Mouse (Mus musculus) forebrain, postnatal 0 days (tissue): ENCODE measurements at regions not wholly inside any gene's neighbourhood (a gene's known extent, or its start where the extent isn't known, plus 50 kb on each side); places are given as distances from the start of the nearest gene placed in this dataset.

Experiments used
- ATAC-seq: fragments of 200-750 bp; cut with Nextera tagmentation; 2 replicates; pipeline ENCODE4 v1.8.0; 2017; ENCODE audit warnings: mild to moderate bottlenecking, moderate library complexity
- DNase-seq: peaks from one replicate; pipeline ENCODE4 v3.0.0-alpha.2; 2015
- H3K27ac ChIP-seq: fragments of 300-500 bp; sonication (generic); 2 replicates; pipeline ENCODE4 v1.5.1; 2014; ENCODE audit warnings: low read depth, mild to moderate bottlenecking, antibody characterized with exemption, low read length, moderate library complexity, mixed read lengths
- H3K27me3 ChIP-seq: fragments of 300-500 bp; sonication (generic); 2 replicates; pipeline ENCODE4 v1.6.1; 2014; ENCODE audit warnings: mild to moderate bottlenecking, low read length, mixed read lengths; ENCODE audit not compliant: insufficient read depth
- H3K36me3 ChIP-seq: fragments of 300-500 bp; sonication (generic); 2 replicates; pipeline ENCODE4 v1.6.1; 2014; ENCODE audit warnings: mild to moderate bottlenecking, moderate library complexity; ENCODE audit not compliant: insufficient read depth
- H3K4me1 ChIP-seq: fragments of 300-500 bp; sonication (generic); 2 replicates; pipeline ENCODE4 v1.6.1; 2014; ENCODE audit warnings: antibody characterized with exemption; ENCODE audit not compliant: insufficient read depth
- H3K4me2 ChIP-seq: fragments of 300-500 bp; sonication (generic); 2 replicates; pipeline ENCODE4 v1.6.1; 2014; ENCODE audit warnings: low read depth, mild to moderate bottlenecking, moderate library complexity
- H3K4me3 ChIP-seq: fragments of 300-500 bp; sonication (generic); 2 replicates; pipeline ENCODE4 v1.5.1; 2014; ENCODE audit warnings: low read depth, low read length, mixed read lengths
- H3K9ac ChIP-seq: fragments of 300-500 bp; sonication (generic); 2 replicates; pipeline ENCODE4 v1.6.1; 2014; ENCODE audit warnings: mild to moderate bottlenecking
- H3K9me3 ChIP-seq: fragments of 300-500 bp; sonication (generic); 2 replicates; pipeline ENCODE4 v1.6.1; 2016; ENCODE audit warnings: low read length
- CTCF ChIP-seq: sonication (generic); IDR thresholded peaks from 2 replicates; pipeline ENCODE4 v1.5.1; 2016; ENCODE audit warnings: antibody characterized with exemption, control low read depth, low read depth
- WGBS: fragments of 180-500 bp; shearing (Covaris S2); extraction: QIAGEN DNeasy Blood & Tissue Kit; methylation state at CpG from one replicate; pipeline ENCODE4 v1.1.7; 2014; 5-methylcytosine and 5-hydroxymethylcytosine counted together

DNA sequence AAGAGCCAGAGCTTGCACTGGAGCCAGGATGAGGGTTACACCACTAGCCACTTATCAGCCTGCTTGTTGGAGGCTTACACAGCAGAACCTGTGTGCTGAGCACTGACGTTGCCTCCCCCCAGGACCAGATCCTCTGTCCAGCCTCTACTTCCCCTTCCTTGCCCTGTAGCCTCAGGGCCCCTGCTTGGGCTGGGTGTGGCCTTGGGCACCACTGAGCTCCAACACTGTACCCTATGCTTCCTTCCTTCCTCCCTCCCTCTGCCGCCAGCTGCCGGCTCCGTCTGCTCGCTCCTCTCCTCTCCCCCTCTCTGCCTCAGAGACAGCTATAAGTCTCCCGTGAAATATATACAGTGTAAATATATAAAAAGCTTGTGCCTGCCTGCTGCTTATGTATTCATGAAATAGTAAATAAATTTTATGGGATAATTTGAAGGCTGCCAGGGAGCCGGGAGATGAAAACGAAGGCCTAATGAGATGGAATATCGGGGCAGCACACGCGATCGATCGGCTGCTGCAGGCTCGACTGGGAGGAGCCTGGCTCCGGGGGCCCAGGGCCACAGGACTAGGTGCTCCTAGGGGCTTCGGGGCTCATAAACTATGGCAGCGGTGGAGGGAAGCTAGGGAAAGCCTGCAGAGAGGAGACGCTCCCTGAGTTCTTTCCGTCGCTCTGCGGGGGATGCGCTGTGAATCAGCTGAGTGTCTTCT, 135.6 kb downstream of the Rbm19 start:
- H3K9ac ChIP-seq, result no peak overlapping the region; the same call in 1 of the 2 replicates
- no peaks in the 10 kb centered on the region for H3K27me3 ChIP-seq
- ATAC-seq (peak; percentile 90), DNase-seq (peak; percentile 74)
- WGBS, result 18% methylated on average over 22 of the region's 22 CpGs
- H3K4me1 ChIP-seq, result peaks cover 8% of the 10 kb centered on the region; the same call in 1 of the 2 replicates
- peak overlapping the region; percentile 39 for H3K4me2 ChIP-seq
- no peak for TF ChIP-seq CTCF
- no peaks in the 10 kb centered on the region for H3K9me3 ChIP-seq
- no peak overlapping the region for H3K4me3 ChIP-seq
- H3K36me3 ChIP-seq, result no peaks in the 10 kb centered on the region
- H3K27ac ChIP-seq, result no peak overlapping the region

DNA sequence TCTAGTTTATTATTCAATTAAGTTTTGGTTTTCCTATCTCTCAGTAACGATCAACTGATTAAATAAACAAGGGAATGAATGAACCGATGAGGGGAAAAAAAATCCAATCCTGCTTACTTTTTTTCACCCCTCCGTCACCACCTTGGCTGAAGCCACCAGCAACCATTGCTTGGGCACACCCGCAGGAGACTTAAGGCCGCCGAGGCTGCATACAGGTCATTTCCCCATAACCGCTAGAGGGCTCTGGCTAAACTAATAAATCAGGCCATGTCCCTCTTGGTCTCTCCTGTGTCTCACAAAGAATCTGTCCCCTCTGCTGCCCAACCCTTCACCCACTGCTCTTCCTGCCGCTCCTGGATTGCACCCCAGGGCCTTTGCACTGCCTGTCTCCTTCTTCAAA, 136.3 kb downstream of the Rbm19 start:
- no peak overlapping the region for H3K27ac ChIP-seq
- WGBS, result 12% methylated on average over 8 of the region's 8 CpGs
- peak; percentile 51 for TF ChIP-seq CTCF
- DNase-seq (no peak), ATAC-seq (no peak)
- no peaks in the 10 kb centered on the region for H3K36me3 ChIP-seq
- H3K9me3 ChIP-seq, result no peaks in the 10 kb centered on the region
- no peak overlapping the region for H3K4me3 ChIP-seq
- H3K9ac ChIP-seq, result no peak overlapping the region
- H3K4me2 ChIP-seq, result no peak overlapping the region
- no peaks in the 10 kb centered on the region for H3K27me3 ChIP-seq
- H3K4me1 ChIP-seq, result peaks cover 8% of the 10 kb centered on the region; the same call in 1 of the 2 replicates

DNA sequence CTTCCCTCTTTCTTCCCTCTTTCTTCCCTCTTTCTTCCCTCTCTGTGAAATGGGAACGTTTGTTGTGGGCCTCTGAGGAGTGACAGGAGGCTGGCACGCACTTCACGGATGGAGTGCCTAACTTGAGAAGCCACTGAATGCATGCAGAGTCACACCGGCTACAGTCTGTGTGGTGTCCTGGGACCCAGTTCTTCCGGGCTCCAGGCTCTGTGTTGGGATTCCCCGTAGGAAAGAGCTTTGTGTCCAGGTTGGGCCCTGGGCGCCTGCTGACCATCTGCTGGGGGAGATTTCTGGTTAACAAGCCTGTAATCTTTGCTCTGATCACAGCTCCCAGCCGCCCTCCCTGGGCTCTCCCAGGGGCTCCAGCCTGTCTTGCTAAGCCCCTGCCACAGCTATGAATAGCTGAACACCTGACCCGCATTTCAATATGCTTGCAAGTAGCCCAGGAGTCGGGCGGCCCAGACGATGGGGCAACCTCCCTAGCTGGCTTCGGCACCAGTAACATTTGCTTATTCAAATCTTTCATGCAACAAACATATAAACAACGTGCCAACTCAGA, 146.5 kb downstream of the Rbm19 start:
- WGBS, result 23% methylated on average over 14 of the region's 14 CpGs
- Histone ChIP-seq H3K4me1 (no peaks in the 10 kb centered on the region), H3K27ac (no peak overlapping the region), H3K9me3 (no peaks in the 10 kb centered on the region), H3K4me2 (no peak overlapping the region), H3K4me3 (no peak overlapping the region), H3K9ac (no peak overlapping the region), H3K27me3 (no peaks in the 10 kb centered on the region), H3K36me3 (no peaks in the 10 kb centered on the region)
- ATAC-seq (0 out of 2 replicates have a peak, but pooled peaks have one; percentile 25), DNase-seq (no peak)
- TF ChIP-seq CTCF, result no peak

DNA sequence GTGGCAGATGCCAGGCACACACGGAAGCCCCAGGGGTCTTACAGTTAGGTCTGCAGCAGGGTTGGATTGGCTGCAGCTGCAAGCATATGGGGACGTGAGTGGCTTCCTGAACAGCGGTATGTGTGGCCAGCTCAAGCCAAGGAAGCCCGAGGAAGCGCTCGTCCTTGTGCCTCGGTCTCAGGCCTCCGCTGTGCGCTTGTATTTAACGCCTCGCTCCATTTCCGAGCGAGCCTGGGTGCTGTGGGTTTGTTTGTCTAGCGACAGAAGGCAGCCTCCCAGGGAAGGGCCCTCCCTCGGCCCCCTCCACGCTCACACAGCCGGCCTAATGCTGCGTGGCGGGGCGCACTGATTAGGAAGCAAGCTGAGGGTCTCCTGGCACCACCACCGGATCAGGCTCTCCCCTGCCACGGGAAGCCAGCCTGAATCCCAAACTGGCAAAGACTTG, 153.2 kb downstream of the Rbm19 start:
- H3K4me3 ChIP-seq, result no peak overlapping the region
- 10% methylated on average over 22 of the region's 22 CpGs for WGBS

DNA sequence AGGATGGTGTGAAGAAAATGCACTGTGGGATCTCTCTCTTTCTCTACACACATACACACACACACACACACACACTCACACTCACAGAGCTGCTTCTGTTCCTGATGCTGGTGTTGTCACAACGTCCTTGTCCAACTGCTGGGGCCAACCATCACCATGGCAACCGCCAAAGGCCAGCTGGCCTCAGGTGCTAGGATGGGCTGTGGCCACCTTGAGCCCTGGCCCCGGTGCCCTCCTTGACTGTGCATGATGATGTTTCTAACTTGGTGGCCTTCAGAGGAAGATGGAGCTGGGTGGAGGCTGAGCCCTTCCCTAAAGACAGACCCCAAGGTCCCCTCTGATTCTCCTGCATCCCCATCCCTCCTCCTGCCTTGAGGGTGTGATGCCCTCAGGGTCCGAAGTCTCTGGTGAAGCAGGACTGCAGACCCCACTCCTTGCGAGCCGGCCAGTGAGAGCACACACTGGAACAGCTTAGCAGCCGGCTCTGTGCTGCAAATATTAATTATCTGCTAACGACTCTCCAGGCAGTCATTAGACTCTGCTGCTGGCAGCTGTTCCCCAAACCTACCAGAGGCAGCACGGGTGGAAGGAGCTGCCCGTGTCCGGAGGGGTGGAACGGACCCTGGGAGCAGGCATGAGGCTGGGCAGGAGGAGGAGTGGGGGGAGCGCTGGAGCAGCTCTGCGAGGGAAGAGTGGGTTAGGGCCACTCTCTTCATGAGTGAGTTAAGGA, 154.8 kb downstream of the Rbm19 start:
- ATAC-seq, result no peak
- H3K27ac ChIP-seq, result no peak overlapping the region
- no peak overlapping the region for H3K4me2 ChIP-seq
- no peak for DNase-seq
- no peak for TF ChIP-seq CTCF
- 27% methylated on average over 14 of the region's 14 CpGs for WGBS
- no peaks in the 10 kb centered on the region for H3K9me3 ChIP-seq
- no peaks in the 10 kb centered on the region for H3K4me1 ChIP-seq
- H3K4me3 ChIP-seq, result no peak overlapping the region
- H3K36me3 ChIP-seq, result no peaks in the 10 kb centered on the region
- no peak overlapping the region for H3K9ac ChIP-seq
- no peaks in the 10 kb centered on the region for H3K27me3 ChIP-seq

More for the DNA sequence above, 153.2 kb downstream of the Rbm19 start:
- ATAC-seq (peak; percentile 73), DNase-seq (peak; percentile 52)
- peak overlapping the region; percentile 19 for H3K4me2 ChIP-seq
- H3K36me3 ChIP-seq, result no peaks in the 10 kb centered on the region
- no peaks in the 10 kb centered on the region for H3K27me3 ChIP-seq
- no peaks in the 10 kb centered on the region for H3K4me1 ChIP-seq
- no peak overlapping the region for H3K9ac ChIP-seq
- H3K27ac ChIP-seq, result peak overlapping the region; percentile 68
- no peak for TF ChIP-seq CTCF
- no peaks in the 10 kb centered on the region for H3K9me3 ChIP-seq

DNA sequence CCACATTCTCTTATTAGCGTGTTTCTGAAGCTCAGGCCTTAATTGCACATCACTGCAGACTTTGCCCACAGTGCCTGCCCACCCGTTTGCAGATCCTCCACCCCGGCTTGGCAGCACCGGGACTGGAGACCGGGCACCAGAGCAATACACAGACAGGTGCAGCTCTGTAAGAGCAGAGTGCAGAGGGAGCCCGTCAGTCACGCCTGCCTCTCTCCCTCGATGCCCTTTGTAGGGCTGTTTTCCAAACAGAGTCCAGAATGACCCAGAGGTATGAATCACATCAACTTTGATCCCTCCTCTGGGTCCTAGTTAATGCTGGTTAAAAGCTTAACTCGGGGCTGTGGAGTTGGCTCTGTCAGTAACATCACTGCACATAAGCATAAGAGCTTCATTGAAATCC, 155.3 kb upstream of the Lhx5 start:
- H3K27me3 ChIP-seq, result no peaks in the 10 kb centered on the region; the same call in 1 of the 2 replicates
- H3K36me3 ChIP-seq, result no peaks in the 10 kb centered on the region
- no peak overlapping the region for H3K27ac ChIP-seq
- ATAC-seq (no peak), DNase-seq (no peak)
- H3K4me2 ChIP-seq, result no peak overlapping the region
- H3K9ac ChIP-seq, result no peak overlapping the region
- H3K4me1 ChIP-seq, result peaks cover 4% of the 10 kb centered on the region; the same call in 1 of the 2 replicates
- no peaks in the 10 kb centered on the region for H3K9me3 ChIP-seq
- WGBS, result 58% methylated on average over 9 of the region's 9 CpGs
- no peak overlapping the region for H3K4me3 ChIP-seq
- no peak for TF ChIP-seq CTCF

DNA sequence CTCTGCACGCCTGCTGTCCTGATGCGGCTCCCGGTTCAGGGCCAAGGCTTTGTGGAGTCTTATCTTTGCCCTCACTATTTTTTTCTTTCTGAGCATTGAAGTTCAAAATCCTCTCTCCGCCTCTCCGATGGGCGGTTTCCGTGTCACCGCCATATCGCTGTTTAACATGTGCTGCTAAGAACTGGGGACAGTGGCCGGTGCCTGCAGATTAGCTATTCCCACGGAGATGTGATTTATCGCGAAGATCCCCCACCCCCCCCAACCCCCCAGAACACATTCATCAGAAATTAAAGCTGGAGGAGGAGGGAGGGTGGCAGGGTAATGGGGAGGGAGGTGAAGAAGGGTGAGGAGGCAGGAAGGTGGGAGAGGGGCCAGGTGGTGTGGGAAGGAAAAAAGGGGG, 151.2 kb upstream of the Lhx5 start:
- Histone ChIP-seq H3K4me3 (no peak overlapping the region), H3K9me3 (no peaks in the 10 kb centered on the region), H3K27me3 (no peaks in the 10 kb centered on the region; the same call in 1 of the 2 replicates), H3K4me1 (peaks cover 5% of the 10 kb centered on the region; the same call in 1 of the 2 replicates), H3K27ac (no peak overlapping the region), H3K36me3 (no peaks in the 10 kb centered on the region), H3K4me2 (0 out of 2 replicates have a peak overlapping the region, but pooled peaks have one; percentile 6), H3K9ac (no peak overlapping the region)
- ATAC-seq, result no peak
- DNase-seq, result no peak
- WGBS, result 6% methylated on average over 13 of the region's 13 CpGs
- no peak for TF ChIP-seq CTCF
